Mouse (Mus musculus): ENCODE results near the gene Fam19a3.
"Not testable (repeated sequence)": the region's sequence is repeated elsewhere in the genome, so short reads cannot be mapped to it uniquely, and the experiment has no call there.

Fam19a3 gene

GRCm38 (mm10) chr3:104781471-104781903, at the start of gene Fam19a3:
Gene Fam19a3 (minus strand): TSS chr3:104781840.
- DNase-seq (ENCODE audit: low spot score in 2 of 2) = no peak

GRCm38 (mm10) chr3:104822413-104822812, 40.8 kb upstream of the Fam19a3 start:
- DNase-seq (ENCODE audit: low spot score in 2 of 2) = no peak

GRCm38 (mm10) chr3:104820426-104820825, 38.8 kb upstream of the Fam19a3 start:
- DNase-seq (ENCODE audit: low spot score in 2 of 2) = no peak

- no peak for DNase-seq (ENCODE audit: low spot score in 2 of 2)
Observed at GRCm38 (mm10) chr3:104818749-104819134, 37.1 kb upstream of the Fam19a3 start.

DNA sequence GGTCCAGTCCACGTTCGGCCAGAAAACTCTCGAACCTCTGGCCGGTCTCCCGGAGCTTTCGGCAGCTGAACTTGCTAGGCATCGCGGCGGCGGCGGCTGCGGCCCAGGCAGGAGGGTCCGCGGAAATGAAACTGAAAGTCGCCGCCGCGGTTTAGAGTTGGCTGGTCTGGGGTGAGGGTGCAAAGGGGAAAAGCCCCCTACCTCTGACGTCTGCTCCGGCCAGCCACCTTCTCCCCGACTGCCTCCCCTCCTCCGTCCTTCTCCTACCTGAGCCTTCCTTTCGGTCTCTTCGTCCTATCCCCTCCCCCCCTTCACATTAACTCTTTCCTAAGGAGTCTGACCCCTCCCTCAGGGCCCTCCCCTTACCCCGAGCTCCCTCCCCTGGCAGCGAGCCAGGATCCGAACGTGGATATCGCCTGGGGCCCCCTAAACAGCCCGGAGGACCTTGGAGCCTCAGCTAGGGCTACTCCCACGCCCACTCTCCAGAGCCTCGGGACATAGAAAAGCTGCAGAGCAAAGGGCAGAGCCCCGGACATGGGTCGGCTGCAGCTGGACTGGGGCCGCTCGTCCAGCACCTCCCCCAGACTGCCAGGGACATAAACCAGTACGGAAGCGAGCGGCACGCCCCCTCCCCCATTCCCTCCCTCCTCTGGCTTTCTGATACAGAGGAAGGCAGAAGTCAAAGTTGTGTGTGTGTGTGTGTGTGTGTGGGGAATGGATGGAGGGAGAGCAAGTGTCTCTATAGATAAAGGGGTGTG, 36.5 kb upstream of the Fam19a3 start, which contains the start of gene Mov10:
TSS of gene Mov10 (minus strand) at position 573 of the 758 bp plus-strand sequence.
- peak; percentile 64 to 73 for DNase-seq (ENCODE audit: low spot score in 2 of 2)

DNA sequence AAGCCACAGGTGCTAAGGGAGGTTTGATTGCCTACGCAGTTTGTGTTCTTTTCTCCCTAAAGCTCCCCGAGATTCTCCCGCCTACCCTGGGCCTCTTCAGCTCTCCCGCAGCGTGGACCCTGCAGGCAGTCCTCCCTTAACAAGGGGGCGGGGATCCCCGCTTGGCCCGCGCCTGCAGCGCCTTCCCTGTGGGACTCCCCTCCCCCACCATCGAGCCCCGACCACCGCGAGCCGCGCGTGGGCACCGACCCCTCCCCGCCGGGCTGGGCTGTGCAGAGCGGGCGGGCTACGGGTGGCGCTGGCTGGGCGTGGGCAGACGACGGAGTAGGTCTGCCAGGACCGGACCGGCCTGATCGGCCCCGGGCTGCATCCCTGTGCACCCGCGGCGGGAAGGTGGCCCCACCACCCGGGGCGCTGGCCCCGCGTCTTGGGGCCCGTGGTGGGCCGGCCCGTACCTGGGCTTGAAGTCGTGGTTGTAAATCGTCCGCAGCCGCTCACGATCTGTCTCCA, 35.9 kb upstream of the Fam19a3 start:
- DNase-seq (ENCODE audit: low spot score in 2 of 2) = peak; percentile 71 to 74

GRCm38 (mm10) chr3:104816130-104816529, 34.5 kb upstream of the Fam19a3 start:
- DNase-seq (ENCODE audit: low spot score in 2 of 2) = peak in 1 of 2 experiments; percentile 41

- DNase-seq (ENCODE audit: low spot score in 2 of 2) = no peak
Observed at GRCm38 (mm10) chr3:104815346-104815745, 33.7 kb upstream of the Fam19a3 start.

DNA sequence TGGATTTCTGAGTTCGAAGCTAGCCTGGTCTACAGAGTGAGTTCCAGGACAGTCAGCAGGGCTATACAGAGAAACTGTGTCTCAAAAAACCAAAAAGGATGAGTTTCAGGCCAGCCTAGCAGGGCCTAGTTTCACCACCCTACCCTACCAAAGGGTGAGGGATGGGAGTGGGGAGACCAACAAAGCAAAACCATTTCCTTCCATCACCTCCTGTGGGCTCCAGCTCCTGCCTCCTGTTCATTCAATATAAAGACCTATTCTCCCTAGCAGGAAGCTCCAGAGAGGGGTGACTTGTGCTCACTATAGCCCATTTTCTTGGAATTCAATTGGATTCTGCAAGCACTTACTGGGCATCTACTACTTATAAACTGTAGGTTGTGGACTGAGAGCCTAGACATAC, 33.1 kb upstream of the Fam19a3 start:
- no peak for DNase-seq (ENCODE audit: low spot score in 2 of 2)

- not testable (repeated sequence) for DNase-seq (ENCODE audit: low spot score in 2 of 2)
Observed at GRCm38 (mm10) chr3:104813227-104813626, 31.6 kb upstream of the Fam19a3 start.

DNA sequence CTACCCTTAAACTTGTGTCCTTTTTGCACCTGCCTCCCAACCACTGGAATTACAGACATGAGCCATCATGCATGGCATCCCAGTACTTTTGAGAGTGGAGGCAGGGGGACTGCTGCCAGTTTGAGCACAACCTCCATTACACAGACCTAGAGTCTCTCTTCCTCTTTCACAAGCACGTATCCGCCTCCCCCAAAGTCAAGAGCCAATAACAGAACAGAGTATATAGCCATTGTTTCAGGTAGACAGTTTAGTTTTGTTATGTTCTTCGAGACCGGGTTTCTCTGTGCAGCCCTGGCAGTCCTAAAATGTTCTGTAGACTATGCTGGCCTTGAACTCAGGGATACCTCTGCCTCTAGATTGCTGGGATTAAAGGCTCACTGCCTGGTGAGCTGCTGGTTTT, 30.6 kb upstream of the Fam19a3 start:
- no peak for DNase-seq (ENCODE audit: low spot score in 2 of 2)

- DNase-seq (ENCODE audit: low spot score in 2 of 2) = no peak
Observed at GRCm38 (mm10) chr3:104811752-104812151, 30.1 kb upstream of the Fam19a3 start.

DNA sequence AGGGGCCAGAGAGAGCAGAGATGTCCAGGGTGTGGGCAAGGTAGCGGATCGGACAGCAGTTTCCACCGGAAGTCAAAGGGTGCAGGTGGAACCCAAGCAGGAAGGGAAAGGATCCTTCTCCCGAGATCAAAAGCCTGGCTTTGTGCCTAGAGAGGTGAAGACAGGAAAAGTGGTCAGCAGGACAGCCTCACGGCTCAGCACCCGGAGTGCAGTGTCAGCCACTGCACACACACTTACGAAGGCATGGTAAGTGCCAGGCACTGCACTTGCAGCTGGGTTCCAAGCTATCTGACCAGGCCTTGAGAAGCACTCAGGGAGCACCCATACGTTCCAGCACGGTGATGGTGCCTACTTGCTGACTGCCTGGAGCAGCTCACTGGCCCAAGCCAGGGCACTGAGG, 23.9 kb upstream of the Fam19a3 start:
- DNase-seq (ENCODE audit: low spot score in 2 of 2) = no peak

- DNase-seq (ENCODE audit: low spot score in 2 of 2) = no peak
Observed at GRCm38 (mm10) chr3:104804312-104804711, 22.7 kb upstream of the Fam19a3 start.

DNA sequence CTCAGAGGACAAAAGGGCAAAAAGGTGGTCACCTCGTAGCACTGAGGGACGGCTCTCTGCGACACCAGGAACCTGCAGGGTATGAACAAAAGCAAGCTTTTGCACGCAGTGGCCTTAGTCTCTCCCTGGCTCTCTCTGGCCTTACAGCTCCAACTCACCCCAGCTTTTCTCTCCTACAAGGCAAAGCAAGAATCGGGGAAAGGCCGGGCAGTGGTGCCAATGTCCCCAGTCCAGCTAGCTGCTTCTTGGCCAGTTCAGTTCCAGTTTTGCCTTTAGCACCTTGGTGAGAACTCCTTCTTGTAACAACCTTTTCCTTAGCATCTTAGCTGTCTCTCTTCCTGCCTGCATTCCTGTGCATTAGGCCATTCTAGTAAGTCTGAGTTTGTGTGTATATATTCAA, 19.8 kb upstream of the Fam19a3 start:
- DNase-seq (ENCODE audit: low spot score in 2 of 2) = no peak

DNA sequence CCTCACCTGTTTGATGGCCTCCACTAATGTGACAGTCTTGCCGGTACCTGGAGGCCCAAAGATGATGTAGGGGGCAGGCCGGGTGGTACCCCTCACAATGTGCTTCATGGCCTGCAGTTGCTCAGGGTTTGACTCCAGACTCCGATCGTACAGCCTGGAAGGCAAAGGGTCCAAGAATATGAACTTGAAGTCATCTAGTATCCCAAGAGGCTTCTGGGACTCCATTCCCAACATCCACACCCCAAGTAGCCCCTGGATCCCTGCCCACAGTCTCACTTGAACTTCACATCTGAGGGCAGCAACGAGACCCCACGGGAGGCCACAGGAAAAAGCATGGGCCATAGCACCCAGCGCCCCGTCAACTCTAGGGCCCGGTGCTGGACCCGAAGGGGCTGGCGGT, 19.0 kb upstream of the Fam19a3 start:
- no peak for DNase-seq (ENCODE audit: low spot score in 2 of 2)

GRCm38 (mm10) chr3:104796430-104797082, 14.9 kb upstream of the Fam19a3 start:
- DNase-seq (ENCODE audit: low spot score in 2 of 2) = no peak

DNA sequence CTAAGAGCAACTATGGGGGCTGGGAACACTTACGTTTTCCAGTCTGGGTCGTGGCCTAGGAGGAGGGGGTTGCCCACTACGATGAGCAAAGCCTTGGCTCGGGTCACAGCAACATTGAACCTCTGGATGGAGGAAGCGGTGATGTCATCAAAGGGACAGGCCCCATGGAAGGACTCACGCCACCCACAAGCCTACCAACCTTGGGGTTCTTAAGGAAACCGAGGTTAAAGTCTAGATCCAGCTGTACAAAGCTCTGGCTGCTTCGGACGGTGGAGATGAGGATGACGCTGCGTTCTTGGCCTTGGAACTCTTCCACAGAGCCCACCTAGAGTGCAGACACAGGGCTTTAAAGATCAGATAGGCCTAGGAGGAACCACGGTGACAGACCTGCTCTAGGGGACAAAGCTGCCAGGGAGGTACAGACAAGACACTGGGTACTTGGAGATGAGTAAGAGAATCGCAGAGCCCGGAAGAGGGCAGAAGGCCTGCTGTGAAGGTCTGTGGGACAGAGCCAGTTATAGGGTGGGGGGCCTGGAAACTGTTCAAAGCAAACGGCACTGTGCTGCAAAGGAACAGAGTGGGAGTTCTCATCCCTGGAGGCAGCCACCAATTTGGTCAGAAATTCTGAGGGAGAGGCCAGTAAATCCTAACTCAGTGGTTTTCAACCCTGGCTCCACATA, 14.2 kb upstream of the Fam19a3 start:
- DNase-seq (ENCODE audit: low spot score in 2 of 2) = no peak

DNA sequence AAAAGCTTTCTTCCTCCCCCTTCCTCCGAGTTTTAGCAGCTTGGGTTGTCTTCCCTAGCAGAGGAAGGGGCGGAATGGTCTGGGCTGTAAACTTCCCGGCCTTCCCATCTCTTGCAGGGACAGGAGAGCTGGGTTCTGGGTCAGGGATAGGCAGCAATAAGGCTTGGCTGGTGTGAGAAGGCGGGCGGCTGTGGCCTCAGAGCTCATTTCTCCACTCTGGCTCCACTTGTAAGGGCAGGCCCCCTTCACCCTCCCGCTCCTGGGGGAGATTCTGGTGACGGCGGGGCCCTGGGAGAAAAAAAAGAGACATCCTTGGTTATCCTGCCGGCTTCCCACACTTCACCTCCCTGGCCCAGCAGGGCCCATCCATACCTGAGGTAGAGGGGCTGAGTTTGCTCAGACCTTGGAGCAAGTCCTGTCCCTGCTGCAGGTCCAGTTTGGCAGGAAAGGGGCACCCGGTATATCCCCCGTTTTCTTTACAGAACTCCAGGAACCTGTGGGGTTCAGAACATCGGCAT, 13.4 kb upstream of the Fam19a3 start:
- DNase-seq (ENCODE audit: low spot score in 2 of 2) = no peak

DNA sequence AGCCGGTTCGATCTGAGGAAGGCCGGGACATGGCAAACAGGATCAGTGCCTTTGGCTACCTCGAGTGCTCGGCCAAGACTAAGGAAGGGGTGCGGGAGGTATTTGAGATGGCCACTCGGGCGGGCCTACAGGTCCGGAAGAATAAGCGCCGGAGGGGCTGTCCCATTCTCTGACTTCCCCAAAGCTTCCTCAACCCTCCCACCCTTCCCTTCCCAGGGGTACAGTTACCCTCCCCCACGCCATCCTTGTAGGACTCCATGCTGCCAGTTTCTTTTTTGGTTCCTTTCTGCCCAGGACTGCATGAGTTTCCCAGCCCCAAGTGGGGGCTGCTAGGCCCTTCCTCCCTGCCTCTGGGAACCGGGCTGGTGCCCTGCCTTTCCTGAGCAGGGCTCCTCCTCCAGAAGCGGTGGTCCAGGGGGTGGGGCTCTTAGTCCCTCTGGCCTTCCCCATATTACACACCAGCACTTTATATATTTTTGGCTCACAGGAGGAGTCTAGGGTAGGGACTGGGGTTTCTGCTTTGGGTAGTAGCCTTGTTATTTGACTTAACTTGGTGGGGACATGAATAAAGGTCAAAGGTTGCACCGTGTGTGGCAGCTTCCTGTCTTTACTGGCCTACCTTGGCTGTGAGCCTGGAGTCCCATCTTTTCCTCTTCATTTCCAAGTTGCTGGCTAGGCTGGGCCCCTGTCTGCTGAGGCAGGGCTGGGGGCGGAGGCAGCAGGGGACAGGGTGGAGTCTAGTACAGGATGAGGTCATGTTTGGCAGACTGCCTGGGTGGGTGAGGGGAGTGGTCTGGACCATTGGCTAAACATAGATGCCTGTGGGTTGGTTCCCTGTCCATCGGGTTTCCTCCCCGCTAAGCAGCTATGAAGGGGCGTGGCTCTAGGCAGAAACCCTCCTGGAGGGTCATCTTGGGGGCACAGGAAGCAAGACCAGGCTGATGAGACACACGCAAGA, 12.5 kb upstream of the Fam19a3 start:
- peak; percentile 90 to 92 for DNase-seq (ENCODE audit: low spot score in 2 of 2)

All from right cerebral cortex, postnatal 10 days (tissue).